Mouse (Mus musculus) liver, embryonic 14.5 days (tissue): Measurements from ENCODE around the gene Gm11639. TPM values are rescaled to one million over a fixed set of nuclear protein-coding genes. Genes with fewer than 3 reads are reported as not detected.

Source experiments
- ATAC-seq: fragments of 200-750 bp; cut with Nextera tagmentation; 2 replicates; pipeline ENCODE4 v1.8.0; 2017; ENCODE audit warnings: moderate number of reproducible peaks, mild to moderate bottlenecking, moderate library complexity; ENCODE audit not compliant: insufficient read depth
- DNase-seq, 3 experiments: peaks; one replicate each; pipeline ENCODE4 v3.0.0-alpha.2; 2012 to 2013; ENCODE audit warnings: low read depth in 3 of 3, low spot score in 3 of 3
- H3K27ac ChIP-seq: fragments of 300-500 bp; sonication (generic); 2 replicates; pipeline ENCODE4 v1.5.1; 2014; ENCODE audit warnings: moderate library complexity, mild to moderate bottlenecking, control low read depth, inconsistent platforms
- H3K27me3 ChIP-seq: fragments of 300-500 bp; sonication (generic); 2 replicates; pipeline ENCODE4 v1.6.1; 2014; ENCODE audit warnings: mild to moderate bottlenecking, low read length, moderate library complexity; ENCODE audit not compliant: control insufficient read depth, insufficient read depth
- H3K36me3 ChIP-seq: fragments of 300-500 bp; sonication (generic); replicated peaks from 2 replicates; pipeline ENCODE4 v1.6.1; 2014; ENCODE audit warnings: low read depth; ENCODE audit not compliant: control insufficient read depth, insufficient read depth
- H3K4me1 ChIP-seq, 2 experiments: fragments of 200-500 bp in 1 of 2; fragments of 300-500 bp in 1 of 2; sonication (generic) in 1 of 2; replicated peaks; 2 replicates each; pipeline ENCODE4 v1.6.1; 2012 to 2014; ENCODE audit warnings: antibody characterized with exemption in 1 of 2, inconsistent platforms in 1 of 2, low read length in 1 of 2; ENCODE audit not compliant: control insufficient read depth in 2 of 2, insufficient read depth in 2 of 2
- H3K4me2 ChIP-seq: fragments of 300-500 bp; sonication (generic); 2 replicates; pipeline ENCODE4 v1.6.1; 2014; ENCODE audit warnings: low read depth, mild to moderate bottlenecking, control low read depth, moderate library complexity
- H3K4me3 ChIP-seq, 2 experiments: fragments of 200-500 bp in 1 of 2; fragments of 300-500 bp in 1 of 2; sonication (generic) in 1 of 2; 2 replicates each; pipeline ENCODE4 v1.5.1; 2012 to 2014; ENCODE audit warnings: low read depth in 2 of 2, low read length in 2 of 2, mild to moderate bottlenecking in 2 of 2, control low read depth in 1 of 2, inconsistent platforms in 1 of 2, moderate library complexity in 1 of 2; ENCODE audit not compliant: insufficient read depth in 1 of 2
- H3K9ac ChIP-seq: fragments of 300-500 bp; sonication (generic); replicated peaks from 2 replicates; pipeline ENCODE4 v1.6.1; 2014; ENCODE audit warnings: mild to moderate bottlenecking, control low read depth, moderate library complexity
- H3K9me3 ChIP-seq: fragments of 300-500 bp; sonication (generic); 2 replicates; pipeline ENCODE4 v1.6.1; 2016; ENCODE audit warnings: low read length, mixed read lengths; ENCODE audit not compliant: control insufficient read depth
- CTCF ChIP-seq: IDR thresholded peaks from 2 replicates; pipeline ENCODE4 v1.5.1; 2016; ENCODE audit warnings: antibody characterized with exemption, low read depth, control low read depth
- EP300 ChIP-seq: IDR thresholded peaks from 2 replicates; pipeline ENCODE4 v1.6.1; 2016; ENCODE audit warnings: antibody characterized with exemption, low read depth
- WGBS: fragments of 180-500 bp; shearing (Covaris S2); extraction: QIAGEN DNeasy Blood & Tissue Kit; methylation state at CpG from one replicate; pipeline ENCODE4 v1.1.7; 2014; ENCODE audit not compliant: insufficient replicate concordance; 5-methylcytosine and 5-hydroxymethylcytosine counted together
- polyA plus RNA-seq, 2 experiments: library from polyadenylated mRNA; depleted of rRNA in 1 of 2; stranded (reverse) in 1 of 2; unstranded in 1 of 2; fragments of >200 nt; fragmentation: Nextera tagmentation in 1 of 2; extraction: Ambion mirVana in 1 of 2; gene quantifications; 2 replicates each; pipeline versions ENCODE4 v1.2.1 to v1.2.3; 2012 to 2014

The Gm11639 gene
- polyA plus RNA-seq, 2 experiments: 0.02 to 0.06 TPM

- 62% methylated on average over 9 of the region's 9 CpGs for whole genome bisulfite sequencing
- Histone ChIP-seq H3K36me3 (no peaks in the 10 kb centered on the region), H3K4me2 (no peak overlapping the region)
Observed at GRCm38 (mm10) chr11:104744995-104745568, 59.6 kb downstream of the Gm11639 start.

GRCm38 (mm10) chr11:104765762-104766161, 80.3 kb downstream of the Gm11639 start:
- Histone ChIP-seq H3K4me1 (no peaks in the 10 kb centered on the region), H3K27me3 (no peaks in the 10 kb centered on the region), H3K36me3 (no peaks in the 10 kb centered on the region), H3K4me2 (no peak overlapping the region), H3K9me3 (no peaks in the 10 kb centered on the region), H3K9ac (no peak overlapping the region), H3K27ac (no peak overlapping the region), H3K4me3 (no peak overlapping the region)
- 32% methylated on average over 6 of the region's 6 CpGs for WGBS
- TF ChIP-seq CTCF (no peak), EP300 (no peak)
- DNase-seq (no peak), ATAC-seq (no peak)

More at GRCm38 (mm10) chr11:104744995-104745568, 59.6 kb downstream of the Gm11639 start:
- H3K4me1 ChIP-seq: no peaks in the 10 kb centered on the region
- H3K9ac ChIP-seq: no peak overlapping the region
- TF ChIP-seq CTCF: no peak
- no peak for TF ChIP-seq EP300
- H3K4me3 ChIP-seq: no peak overlapping the region
- no peak for DNase-seq
- H3K27ac ChIP-seq: no peak overlapping the region
- no peaks in the 10 kb centered on the region for H3K9me3 ChIP-seq
- no peaks in the 10 kb centered on the region for H3K27me3 ChIP-seq
- no peak for ATAC-seq

- Histone ChIP-seq H3K9me3 (no peaks in the 10 kb centered on the region), H3K4me3 (no peak overlapping the region), H3K36me3 (no peaks in the 10 kb centered on the region), H3K27me3 (no peaks in the 10 kb centered on the region), H3K4me2 (no peak overlapping the region), H3K4me1 (no peaks in the 10 kb centered on the region), H3K27ac (no peak overlapping the region), H3K9ac (no peak overlapping the region)
- DNase-seq (no peak), ATAC-seq (no peak)
- TF ChIP-seq EP300: no peak
- no peak for TF ChIP-seq CTCF
- 52% methylated on average over 1 of the region's 1 CpGs for WGBS
Observed at GRCm38 (mm10) chr11:104767068-104767467, 81.6 kb downstream of the Gm11639 start.

- H3K27me3 ChIP-seq: no peaks in the 10 kb centered on the region
- H3K9ac ChIP-seq: no peak overlapping the region
- H3K4me1 ChIP-seq: no peaks in the 10 kb centered on the region
- H3K9me3 ChIP-seq: no peaks in the 10 kb centered on the region
- TF ChIP-seq EP300: no peak
- TF ChIP-seq CTCF: peak; percentile 72
- H3K27ac ChIP-seq: no peak overlapping the region
- no peaks in the 10 kb centered on the region for H3K36me3 ChIP-seq
- no peak overlapping the region for H3K4me3 ChIP-seq
- ATAC-seq (no peak), DNase-seq (peak in 2 of 3 experiments; percentile 0 to 3)
- 9% methylated on average over 5 of the region's 5 CpGs for WGBS
- no peak overlapping the region for H3K4me2 ChIP-seq
Observed at GRCm38 (mm10) chr11:104768072-104768471, 82.6 kb downstream of the Gm11639 start.

GRCm38 (mm10) chr11:104778796-104779195, 93.3 kb downstream of the Gm11639 start:
- ATAC-seq: no peak
- H3K4me2 ChIP-seq: no peak overlapping the region
- H3K27me3 ChIP-seq: no peaks in the 10 kb centered on the region
- no peaks in the 10 kb centered on the region for H3K9me3 ChIP-seq
- H3K4me3 ChIP-seq: no peak overlapping the region
- H3K36me3 ChIP-seq: no peaks in the 10 kb centered on the region
- DNase-seq: no peak
- H3K9ac ChIP-seq: no peak overlapping the region
- no peak overlapping the region for H3K27ac ChIP-seq
- 62% methylated on average over 2 of the region's 2 CpGs for WGBS
- TF ChIP-seq EP300: no peak
- no peak for TF ChIP-seq CTCF
- no peaks in the 10 kb centered on the region for H3K4me1 ChIP-seq
